Mouse (Mus musculus): Measurements from ENCODE around the gene Nrxn2.

DNA sequence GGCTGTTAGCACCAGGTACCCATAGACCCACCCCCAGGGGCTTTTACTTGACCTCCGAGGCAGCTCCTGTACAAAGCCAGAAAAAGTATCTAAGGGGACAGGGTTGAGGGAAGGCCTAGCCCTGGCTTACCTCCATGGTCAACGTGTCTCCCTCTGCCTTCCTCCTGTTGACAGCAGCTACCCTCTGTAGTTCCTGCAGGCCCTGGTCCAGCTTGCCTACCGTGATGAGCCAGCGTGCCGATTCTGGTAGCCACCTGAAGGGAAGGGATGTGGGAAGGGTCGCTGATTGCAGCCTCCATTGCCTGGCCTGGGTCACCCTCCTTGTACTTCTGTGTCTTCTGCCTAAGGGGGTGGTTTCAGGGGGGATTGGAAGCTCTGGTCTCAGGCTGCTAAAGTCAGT, 120.0 kb downstream of the Nrxn2 start:
- no peak for TF ChIP-seq CHD2 (IDR thresholded peaks at IDR 0.05; ENCODE audit: low read depth, low read length)
- no peak for TF ChIP-seq ZC3H11A (IDR thresholded peaks at IDR 0.05; ENCODE audit: borderline replicate concordance, low read depth, low read length)
- no peak for TF ChIP-seq ZNF384 (IDR thresholded peaks at IDR 0.05; ENCODE audit: low read depth, low read length)
